Mouse (Mus musculus): ENCODE measurements around the gene Epn2. TPM values are rescaled to one million over a fixed set of nuclear protein-coding genes. Genes with fewer than 3 reads are reported as not detected.
"Not testable (repeated sequence)": the region's sequence is repeated elsewhere in the genome, so short reads cannot be mapped to it uniquely, and the experiment has no call there.

Gene Epn2
- polyA plus RNA-seq, 1 experiment from 2014 or later = 5.2 TPM

- Histone ChIP-seq H3K4me3 (no peak overlapping the region), H3K4me1 (no peaks in the 10 kb centered on the region), H3K9me3 (replicated peaks) (no peaks in the 10 kb centered on the region), H3K27me3 (replicated peaks) (peaks cover 62% of the 10 kb centered on the region), H3K36me3 (no peaks in the 10 kb centered on the region), H3K9ac (no peak overlapping the region), H3K4me2 (no peak overlapping the region), H3K27ac (no peak overlapping the region)
- ATAC-seq = no peak
- WGBS (ENCODE audit: insufficient replicate concordance) = 48% methylated on average over 4 of the region's 4 CpGs
Observed at GRCm38 (mm10) chr11:61585421-61585820, 5.9 kb upstream of the Epn2 start.

DNA sequence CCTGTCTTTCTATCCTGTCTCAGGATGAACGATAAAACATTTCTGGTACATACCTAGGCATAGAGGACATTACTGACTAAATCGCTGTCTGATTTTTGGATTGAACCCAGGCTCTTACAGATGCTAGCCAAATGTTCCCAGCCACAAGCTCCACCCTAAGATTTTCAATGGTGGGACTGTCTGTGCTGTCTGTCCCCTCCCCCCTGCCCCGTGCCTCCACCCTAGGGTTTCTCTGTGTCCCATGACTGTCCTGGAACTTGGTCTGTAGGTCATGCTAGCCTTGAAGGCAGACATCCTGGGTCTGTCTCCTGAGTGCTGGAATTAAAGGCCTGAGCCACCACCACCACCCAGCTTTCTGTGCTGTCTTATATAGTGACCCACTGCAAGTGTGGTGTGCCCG, 5.3 kb upstream of the Epn2 start:
- peaks cover 62% of the 10 kb centered on the region for H3K27me3 ChIP-seq (replicated peaks)
- H3K4me1 ChIP-seq = no peaks in the 10 kb centered on the region
- no peak overlapping the region for H3K27ac ChIP-seq
- no peak overlapping the region for H3K4me2 ChIP-seq
- H3K36me3 ChIP-seq = no peaks in the 10 kb centered on the region
- H3K9ac ChIP-seq = no peak overlapping the region
- no peaks in the 10 kb centered on the region for H3K9me3 ChIP-seq (replicated peaks)
- H3K4me3 ChIP-seq = no peak overlapping the region
- no peak for ATAC-seq
- WGBS (ENCODE audit: insufficient replicate concordance) = 53% methylated on average over 4 of the region's 4 CpGs

DNA sequence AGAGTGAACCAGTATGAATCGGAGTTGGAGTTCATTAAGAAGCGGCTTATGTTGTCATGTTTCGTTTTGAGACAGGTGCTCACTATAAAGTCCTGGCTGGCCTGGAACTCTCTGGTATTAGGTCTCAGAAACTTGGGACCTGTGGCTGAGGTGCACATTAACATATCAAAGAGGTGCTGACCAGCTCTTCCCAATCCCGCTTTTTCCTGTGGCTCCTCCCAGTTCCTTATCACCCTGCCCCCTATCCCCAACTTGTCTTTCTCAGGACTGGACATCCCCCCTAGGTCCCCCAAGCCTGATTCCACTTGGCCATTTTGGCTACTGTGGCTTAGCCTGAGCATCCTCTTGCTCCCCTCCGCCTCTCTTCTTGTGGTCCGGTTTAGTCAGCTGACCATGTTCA, 4.6 kb upstream of the Epn2 start:
- Histone ChIP-seq H3K9ac (no peak overlapping the region), H3K36me3 (no peaks in the 10 kb centered on the region), H3K27ac (no peak overlapping the region), H3K4me2 (no peak overlapping the region), H3K27me3 (replicated peaks) (peaks cover 63% of the 10 kb centered on the region), H3K4me3 (no peak overlapping the region), H3K4me1 (peaks cover 7% of the 10 kb centered on the region), H3K9me3 (replicated peaks) (no peaks in the 10 kb centered on the region)
- no peak for ATAC-seq
- WGBS (ENCODE audit: insufficient replicate concordance) = 67% methylated on average over 6 of the region's 6 CpGs

DNA sequence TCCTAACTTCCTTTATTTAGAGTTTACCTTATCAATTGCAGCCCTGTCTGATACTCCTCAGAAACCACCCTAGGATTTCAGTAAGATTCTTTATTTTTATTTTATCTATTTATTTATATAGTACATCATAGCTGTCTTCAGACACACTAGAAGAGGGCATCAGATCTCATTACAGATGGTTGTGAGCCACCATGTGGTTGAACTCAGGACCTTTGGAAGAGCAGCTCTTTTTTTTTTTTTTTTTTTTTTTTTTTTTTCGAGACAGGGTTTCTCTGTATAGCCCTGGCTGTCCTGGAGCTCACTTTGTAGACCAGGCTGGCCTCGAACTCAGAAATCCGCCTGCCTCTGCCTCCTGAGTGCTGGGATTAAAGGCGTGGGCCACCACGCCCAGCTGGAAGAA, 3.3 kb upstream of the Epn2 start:
- ATAC-seq; H3K27ac ChIP-seq; H3K36me3 ChIP-seq; H3K4me2 ChIP-seq; H3K9ac ChIP-seq; H3K4me3 ChIP-seq; H3K9me3 ChIP-seq (replicated peaks): not testable (repeated sequence)
- peaks cover 15% of the 10 kb centered on the region for H3K4me1 ChIP-seq
- peaks cover 66% of the 10 kb centered on the region for H3K27me3 ChIP-seq (replicated peaks)
- WGBS (ENCODE audit: insufficient replicate concordance) = 57% methylated on average over 4 of the region's 5 CpGs

GRCm38 (mm10) chr11:61579878-61580381, 443 bp upstream of the Epn2 start:
- H3K4me2 ChIP-seq = peak overlapping the region; percentile 96
- no peak overlapping the region for H3K27ac ChIP-seq
- no peak for ATAC-seq
- H3K9ac ChIP-seq = no peak overlapping the region
- H3K9me3 ChIP-seq (replicated peaks) = no peaks in the 10 kb centered on the region
- no peaks in the 10 kb centered on the region for H3K36me3 ChIP-seq
- WGBS (ENCODE audit: insufficient replicate concordance) = 76% methylated on average over 7 of the region's 7 CpGs
- H3K4me1 ChIP-seq = peaks cover 15% of the 10 kb centered on the region
- H3K4me3 ChIP-seq = peak overlapping the region; percentile 68
- peaks cover 75% of the 10 kb centered on the region for H3K27me3 ChIP-seq (replicated peaks)

- ATAC-seq = peak; percentile 18; the same call in 1 of the 2 replicates
- Histone ChIP-seq H3K27ac (0 out of 2 replicates have a peak overlapping the region, but pooled peaks have one; percentile 52), H3K4me3 (peak overlapping the region; percentile 68), H3K4me2 (peak overlapping the region; percentile 96), H3K36me3 (no peaks in the 10 kb centered on the region), H3K9ac (peak overlapping the region; percentile 71), H3K4me1 (peaks cover 15% of the 10 kb centered on the region), H3K9me3 (replicated peaks) (no peaks in the 10 kb centered on the region), H3K27me3 (replicated peaks) (peaks cover 69% of the 10 kb centered on the region)
- 3% methylated on average over 17 of the region's 17 CpGs for WGBS (ENCODE audit: insufficient replicate concordance)
Observed at GRCm38 (mm10) chr11:61578541-61578982, 925 bp downstream of the Epn2 start.

- peaks cover 15% of the 10 kb centered on the region for H3K4me1 ChIP-seq
- peak overlapping the region; percentile 68; the same call in 1 of the 2 replicates for H3K4me3 ChIP-seq
- H3K9ac ChIP-seq = no peak overlapping the region
- peak overlapping the region; percentile 96 for H3K4me2 ChIP-seq
- peaks cover 73% of the 10 kb centered on the region for H3K27me3 ChIP-seq (replicated peaks)
- WGBS (ENCODE audit: insufficient replicate concordance) = 20% methylated on average over 5 of the region's 5 CpGs
- ATAC-seq = no peak
- no peak overlapping the region for H3K27ac ChIP-seq
- H3K36me3 ChIP-seq = no peaks in the 10 kb centered on the region
- H3K9me3 ChIP-seq (replicated peaks) = no peaks in the 10 kb centered on the region
Observed at GRCm38 (mm10) chr11:61577991-61578390, 1.5 kb downstream of the Epn2 start.

DNA sequence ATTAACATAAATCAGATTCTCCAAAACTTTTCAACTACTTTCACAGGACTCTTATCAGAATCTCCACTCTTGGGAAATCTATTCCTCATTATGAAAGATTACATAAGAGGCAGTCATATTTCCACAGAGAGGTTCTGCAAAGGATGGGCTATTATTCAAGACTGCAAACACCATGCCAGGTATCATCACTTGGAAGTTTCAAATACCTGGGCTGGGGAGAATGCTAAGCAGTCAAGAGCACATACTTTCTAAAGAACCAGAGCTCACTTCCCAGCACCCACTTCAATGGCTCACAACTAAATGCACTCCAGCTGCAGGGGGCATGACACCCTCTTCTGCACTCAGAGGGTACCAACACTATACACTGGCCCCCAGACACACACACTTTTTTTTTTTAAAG, 2.1 kb downstream of the Epn2 start:
- no peak overlapping the region for H3K9ac ChIP-seq
- H3K4me1 ChIP-seq = peaks cover 15% of the 10 kb centered on the region
- H3K27ac ChIP-seq = no peak overlapping the region
- no peaks in the 10 kb centered on the region for H3K36me3 ChIP-seq
- no peak overlapping the region for H3K4me2 ChIP-seq
- H3K27me3 ChIP-seq (replicated peaks) = peaks cover 78% of the 10 kb centered on the region
- ATAC-seq = no peak
- H3K9me3 ChIP-seq (replicated peaks) = no peaks in the 10 kb centered on the region
- no peak overlapping the region for H3K4me3 ChIP-seq

- Histone ChIP-seq H3K9ac (no peak overlapping the region), H3K4me1 (no peaks in the 10 kb centered on the region), H3K4me3 (no peak overlapping the region), H3K4me2 (no peak overlapping the region), H3K9me3 (replicated peaks) (no peaks in the 10 kb centered on the region), H3K36me3 (no peaks in the 10 kb centered on the region), H3K27ac (no peak overlapping the region), H3K27me3 (replicated peaks) (peaks cover 63% of the 10 kb centered on the region)
- no peak for ATAC-seq
- WGBS (ENCODE audit: insufficient replicate concordance) = 52% methylated on average over 4 of the region's 4 CpGs
Observed at GRCm38 (mm10) chr11:61573266-61573665, 6.2 kb downstream of the Epn2 start.

- H3K4me1 ChIP-seq = no peaks in the 10 kb centered on the region
- ATAC-seq = no peak
- no peak overlapping the region for H3K4me3 ChIP-seq
- 69% methylated on average over 3 of the region's 3 CpGs for WGBS (ENCODE audit: insufficient replicate concordance)
- H3K9me3 ChIP-seq (replicated peaks) = no peaks in the 10 kb centered on the region
- no peak overlapping the region for H3K4me2 ChIP-seq
- no peak overlapping the region for H3K27ac ChIP-seq
- H3K9ac ChIP-seq = no peak overlapping the region
- H3K36me3 ChIP-seq = no peaks in the 10 kb centered on the region
- H3K27me3 ChIP-seq (replicated peaks) = peaks cover 47% of the 10 kb centered on the region
Observed at GRCm38 (mm10) chr11:61571225-61571624, 8.3 kb downstream of the Epn2 start.

- Histone ChIP-seq H3K9ac (no peak overlapping the region), H3K4me3 (no peak overlapping the region), H3K4me2 (no peak overlapping the region), H3K27me3 (replicated peaks) (peaks cover 49% of the 10 kb centered on the region), H3K27ac (no peak overlapping the region), H3K36me3 (no peaks in the 10 kb centered on the region), H3K9me3 (replicated peaks) (no peaks in the 10 kb centered on the region), H3K4me1 (no peaks in the 10 kb centered on the region)
- ATAC-seq = no peak
- WGBS (ENCODE audit: insufficient replicate concordance) = 73% methylated on average over 1 of the region's 1 CpGs
Observed at GRCm38 (mm10) chr11:61569671-61570070, 9.8 kb downstream of the Epn2 start.

DNA sequence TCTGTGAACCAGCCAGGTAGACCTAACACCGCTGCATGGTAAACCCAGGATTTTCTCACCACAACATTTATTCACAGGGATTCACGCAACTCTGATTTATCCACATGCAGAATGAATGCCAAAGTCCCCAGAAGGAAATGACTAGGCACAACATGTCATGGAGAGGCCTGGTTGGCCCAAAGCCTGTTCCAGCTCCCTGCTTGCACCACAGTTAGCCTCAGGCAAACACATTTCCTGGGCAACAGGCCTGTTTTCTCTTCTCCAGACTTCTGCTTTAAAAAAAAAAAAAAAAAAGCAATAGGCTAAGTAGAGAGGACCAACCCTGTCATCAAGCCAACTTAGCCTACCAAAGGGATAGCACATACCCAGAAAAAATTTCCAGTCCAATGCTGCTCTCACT, 14.9 kb downstream of the Epn2 start:
- Histone ChIP-seq H3K36me3 (no peaks in the 10 kb centered on the region), H3K4me3 (no peak overlapping the region), H3K4me1 (0 out of 2 replicates have a peak, but pooled peaks cover 8% of the 10 kb centered on the region), H3K27me3 (replicated peaks) (peaks cover 49% of the 10 kb centered on the region), H3K4me2 (no peak overlapping the region), H3K27ac (no peak overlapping the region), H3K9ac (no peak overlapping the region), H3K9me3 (replicated peaks) (no peaks in the 10 kb centered on the region)
- no peak for ATAC-seq
- WGBS (ENCODE audit: insufficient replicate concordance) = 71% methylated on average over 2 of the region's 2 CpGs

GRCm38 (mm10) chr11:61563939-61564338, 15.5 kb downstream of the Epn2 start:
- no peak overlapping the region for H3K4me2 ChIP-seq
- H3K36me3 ChIP-seq = no peaks in the 10 kb centered on the region
- H3K9me3 ChIP-seq (replicated peaks) = no peaks in the 10 kb centered on the region
- no peak overlapping the region for H3K4me3 ChIP-seq
- H3K9ac ChIP-seq = no peak overlapping the region
- no peak overlapping the region for H3K27ac ChIP-seq
- H3K27me3 ChIP-seq (replicated peaks) = peaks cover 43% of the 10 kb centered on the region
- no peak for ATAC-seq
- 14% methylated on average over 4 of the region's 4 CpGs for WGBS (ENCODE audit: insufficient replicate concordance)
- 0 out of 2 replicates have a peak, but pooled peaks cover 8% of the 10 kb centered on the region for H3K4me1 ChIP-seq

Data from liver, embryonic 12.5 days (tissue).